Mouse (Mus musculus) forebrain, embryonic 12.5 days (tissue): Measurements from ENCODE around the gene Tbc1d14. TPM values are rescaled to one million over a fixed set of nuclear protein-coding genes. Genes with fewer than 3 reads are reported as not detected.

Source experiments
- ATAC-seq: fragments of 200-750 bp; cut with Nextera tagmentation; 2 replicates; pipeline ENCODE4 v1.8.0; 2017; ENCODE audit warnings: moderate TSS enrichment; ENCODE audit not compliant: low FRiP score
- H3K27ac ChIP-seq: fragments of 300-500 bp; sonication (generic); 2 replicates; pipeline ENCODE4 v1.5.1; 2016; ENCODE audit warnings: mild to moderate bottlenecking
- H3K27me3 ChIP-seq: fragments of 300-500 bp; sonication (generic); 2 replicates; pipeline ENCODE4 v1.6.1; 2016; ENCODE audit warnings: mild to moderate bottlenecking
- H3K36me3 ChIP-seq: fragments of 300-500 bp; sonication (generic); replicated peaks from 2 replicates; pipeline ENCODE4 v1.6.1; 2016; ENCODE audit warnings: mild to moderate bottlenecking
- H3K4me1 ChIP-seq: fragments of 300-500 bp; sonication (generic); 2 replicates; pipeline ENCODE4 v1.6.1; 2016
- H3K4me2 ChIP-seq: fragments of 300-500 bp; sonication (generic); 2 replicates; pipeline ENCODE4 v1.6.1; 2016; ENCODE audit warnings: mild to moderate bottlenecking, moderate library complexity
- H3K4me3 ChIP-seq: fragments of 300-500 bp; sonication (generic); replicated peaks from 2 replicates; pipeline ENCODE4 v1.5.1; 2016; ENCODE audit warnings: mild to moderate bottlenecking
- H3K9ac ChIP-seq: fragments of 300-500 bp; sonication (generic); 2 replicates; pipeline ENCODE4 v1.6.1; 2016; ENCODE audit warnings: mild to moderate bottlenecking
- H3K9me3 ChIP-seq: fragments of 300-500 bp; sonication (generic); 2 replicates; pipeline ENCODE4 v1.6.1; 2016
- WGBS: fragments of 180-500 bp; shearing (Covaris S2); methylation state at CpG from one replicate; pipeline ENCODE4 v1.1.7; 2016; 5-methylcytosine and 5-hydroxymethylcytosine counted together
- polyA plus RNA-seq: library from polyadenylated mRNA; unstranded; fragments of >200 nt; fragmentation: Nextera tagmentation; extraction: Ambion mirVana; gene quantifications from 2 replicates; pipeline ENCODE4 v1.2.1, GENCODE M21; 2016

The Tbc1d14 gene
- polyA plus RNA-seq, 1 experiment from 2014 or later, result 59.1 TPM

GRCm38 (mm10) chr5:36560490-36560889 lies 32.6 kb downstream of the Tbc1d14 start:
- Histone ChIP-seq H3K36me3 (no peaks in the 10 kb centered on the region), H3K27ac (no peak overlapping the region), H3K4me1 (peaks cover 5% of the 10 kb centered on the region), H3K4me2 (no peak overlapping the region), H3K9ac (no peak overlapping the region), H3K4me3 (no peak overlapping the region), H3K27me3 (no peaks in the 10 kb centered on the region), H3K9me3 (no peaks in the 10 kb centered on the region)
- no peak for ATAC-seq
- 85% methylated on average over 4 of the region's 4 CpGs for WGBS

- no peak for ATAC-seq
- 88% methylated on average over 6 of the region's 6 CpGs for WGBS
- Histone ChIP-seq H3K9ac (no peak overlapping the region), H3K4me2 (no peak overlapping the region), H3K27ac (no peak overlapping the region), H3K9me3 (no peaks in the 10 kb centered on the region), H3K36me3 (no peaks in the 10 kb centered on the region), H3K27me3 (no peaks in the 10 kb centered on the region), H3K4me1 (peaks cover 5% of the 10 kb centered on the region), H3K4me3 (no peak overlapping the region)
Observed at GRCm38 (mm10) chr5:36559510-36560235, 33.4 kb downstream of the Tbc1d14 start.

- 73% methylated on average over 5 of the region's 5 CpGs for WGBS
- H3K27me3 ChIP-seq, result no peaks in the 10 kb centered on the region
- H3K27ac ChIP-seq, result no peak overlapping the region
- H3K9me3 ChIP-seq, result no peaks in the 10 kb centered on the region
- no peak overlapping the region for H3K4me2 ChIP-seq
- H3K36me3 ChIP-seq, result no peaks in the 10 kb centered on the region
- H3K9ac ChIP-seq, result no peak overlapping the region
- peaks cover 5% of the 10 kb centered on the region for H3K4me1 ChIP-seq
- H3K4me3 ChIP-seq, result no peak overlapping the region
- ATAC-seq, result no peak
Observed at GRCm38 (mm10) chr5:36559106-36559505, 34.0 kb downstream of the Tbc1d14 start.

GRCm38 (mm10) chr5:36558526-36558925 lies 34.5 kb downstream of the Tbc1d14 start:
- WGBS, result 91% methylated on average over 2 of the region's 2 CpGs
- no peak for ATAC-seq
- no peak overlapping the region for H3K27ac ChIP-seq

GRCm38 (mm10) chr5:36557584-36558308 lies 35.3 kb downstream of the Tbc1d14 start:
- Histone ChIP-seq H3K27me3 (no peaks in the 10 kb centered on the region), H3K36me3 (no peaks in the 10 kb centered on the region), H3K4me1 (peaks cover 5% of the 10 kb centered on the region), H3K9me3 (no peaks in the 10 kb centered on the region), H3K4me3 (no peak overlapping the region), H3K9ac (no peak overlapping the region), H3K4me2 (no peak overlapping the region), H3K27ac (no peak overlapping the region)
- 50% methylated on average over 7 of the region's 7 CpGs for WGBS
- ATAC-seq, result no peak

More at GRCm38 (mm10) chr5:36558526-36558925, 34.5 kb downstream of the Tbc1d14 start:
- no peaks in the 10 kb centered on the region for H3K9me3 ChIP-seq
- peaks cover 5% of the 10 kb centered on the region for H3K4me1 ChIP-seq
- H3K4me3 ChIP-seq, result no peak overlapping the region
- no peak overlapping the region for H3K9ac ChIP-seq
- no peak overlapping the region for H3K4me2 ChIP-seq
- H3K36me3 ChIP-seq, result no peaks in the 10 kb centered on the region
- H3K27me3 ChIP-seq, result no peaks in the 10 kb centered on the region

GRCm38 (mm10) chr5:36556906-36557305 lies 36.2 kb downstream of the Tbc1d14 start:
- Histone ChIP-seq H3K4me2 (no peak overlapping the region), H3K27ac (no peak overlapping the region), H3K9me3 (no peaks in the 10 kb centered on the region), H3K4me1 (peaks cover 5% of the 10 kb centered on the region), H3K9ac (no peak overlapping the region), H3K27me3 (no peaks in the 10 kb centered on the region), H3K36me3 (no peaks in the 10 kb centered on the region), H3K4me3 (no peak overlapping the region)
- no peak for ATAC-seq
- WGBS, result 70% methylated on average over 3 of the region's 3 CpGs

GRCm38 (mm10) chr5:36556289-36556688 lies 36.8 kb downstream of the Tbc1d14 start:
- Histone ChIP-seq H3K9ac (no peak overlapping the region), H3K27ac (no peak overlapping the region), H3K4me3 (no peak overlapping the region), H3K36me3 (no peaks in the 10 kb centered on the region), H3K9me3 (no peaks in the 10 kb centered on the region), H3K4me2 (no peak overlapping the region), H3K27me3 (no peaks in the 10 kb centered on the region), H3K4me1 (peaks cover 5% of the 10 kb centered on the region)
- 80% methylated on average over 4 of the region's 4 CpGs for WGBS
- no peak for ATAC-seq

GRCm38 (mm10) chr5:36554496-36554895 lies 38.6 kb downstream of the Tbc1d14 start:
- Histone ChIP-seq H3K27me3 (no peaks in the 10 kb centered on the region), H3K9me3 (no peaks in the 10 kb centered on the region), H3K4me2 (no peak overlapping the region), H3K9ac (no peak overlapping the region), H3K27ac (no peak overlapping the region), H3K36me3 (no peaks in the 10 kb centered on the region), H3K4me1 (peaks cover 5% of the 10 kb centered on the region), H3K4me3 (no peak overlapping the region)
- ATAC-seq, result no peak
- WGBS, result 82% methylated on average over 5 of the region's 5 CpGs

- H3K4me3 ChIP-seq, result no peak overlapping the region
- 86% methylated on average over 4 of the region's 4 CpGs for WGBS
Observed at GRCm38 (mm10) chr5:36553886-36554285, 39.2 kb downstream of the Tbc1d14 start.

GRCm38 (mm10) chr5:36553056-36553606 lies 39.9 kb downstream of the Tbc1d14 start:
- H3K9ac ChIP-seq, result no peak overlapping the region
- no peaks in the 10 kb centered on the region for H3K27me3 ChIP-seq
- no peaks in the 10 kb centered on the region for H3K36me3 ChIP-seq
- no peak overlapping the region for H3K27ac ChIP-seq
- no peak overlapping the region for H3K4me3 ChIP-seq
- H3K4me1 ChIP-seq, result peaks cover 8% of the 10 kb centered on the region
- no peak for ATAC-seq
- H3K9me3 ChIP-seq, result no peaks in the 10 kb centered on the region
- H3K4me2 ChIP-seq, result no peak overlapping the region
- WGBS, result 88% methylated on average over 2 of the region's 2 CpGs

More at GRCm38 (mm10) chr5:36553886-36554285, 39.2 kb downstream of the Tbc1d14 start:
- Histone ChIP-seq H3K27ac (no peak overlapping the region), H3K4me1 (peaks cover 8% of the 10 kb centered on the region), H3K9me3 (no peaks in the 10 kb centered on the region), H3K4me2 (no peak overlapping the region), H3K9ac (no peak overlapping the region), H3K27me3 (no peaks in the 10 kb centered on the region), H3K36me3 (no peaks in the 10 kb centered on the region)
- no peak for ATAC-seq

- Histone ChIP-seq H3K27me3 (no peaks in the 10 kb centered on the region), H3K36me3 (no peaks in the 10 kb centered on the region), H3K4me3 (no peak overlapping the region), H3K27ac (no peak overlapping the region), H3K4me1 (peaks cover 5% of the 10 kb centered on the region; the same call in 1 of the 2 replicates), H3K9ac (no peak overlapping the region), H3K4me2 (no peak overlapping the region), H3K9me3 (no peaks in the 10 kb centered on the region)
- ATAC-seq, result no peak
- 95% methylated on average over 4 of the region's 4 CpGs for WGBS
Observed at GRCm38 (mm10) chr5:36552391-36552790, 40.7 kb downstream of the Tbc1d14 start.

- 50% methylated on average over 6 of the region's 6 CpGs for WGBS
- Histone ChIP-seq H3K9ac (no peak overlapping the region), H3K4me1 (peaks cover 8% of the 10 kb centered on the region; the same call in 1 of the 2 replicates)
Observed at GRCm38 (mm10) chr5:36549243-36549642, 43.8 kb downstream of the Tbc1d14 start.

More at GRCm38 (mm10) chr5:36549243-36549642, 43.8 kb downstream of the Tbc1d14 start:
- Histone ChIP-seq H3K9me3 (no peaks in the 10 kb centered on the region), H3K27me3 (no peaks in the 10 kb centered on the region), H3K4me2 (no peak overlapping the region), H3K27ac (no peak overlapping the region), H3K36me3 (no peaks in the 10 kb centered on the region), H3K4me3 (no peak overlapping the region)
- ATAC-seq, result no peak
